ENCODE assay signal across 8 mouse cellular contexts in genomic region chr14:30625856-30626726, GRCm38 (mm10). TPM values are rescaled to one million over a fixed set of nuclear protein-coding genes. Genes with fewer than 3 reads are reported as not detected.
A peak's percentile ranks its signal among the peaks of the same experiment; 100 is the strongest.
DNase-seq lines count a peak whose midpoint lies in the region; ATAC-seq lines count a peak whose summit lies in the region.

TSS of gene Prkcd (minus strand) at chr14:30626210.

- no peaks in the 10 kb centered on the region for H3K9me3 ChIP-seq in intestine, embryonic 16.5 days (ENCODE audit: control insufficient read depth, low read length)
- H3K9me3 ChIP-seq in limb, embryonic 11.5 days (ENCODE audit: control insufficient read depth, low read length) = no peaks in the 10 kb centered on the region
- no peaks in the 10 kb centered on the region for H3K9me3 ChIP-seq in midbrain, embryonic 13.5 days

- H3K4me2 ChIP-seq in intestine, embryonic 16.5 days (ENCODE audit: low read depth, low read length) = peak within 1 kb of the TSS; percentile 88
- peak within 1 kb of the TSS; percentile 72 for H3K4me2 ChIP-seq in limb, embryonic 11.5 days (ENCODE audit: low read depth, severe bottlenecking)
- H3K4me2 ChIP-seq in midbrain, embryonic 13.5 days (replicated peaks) = peak within 1 kb of the TSS; percentile 68

- H3K4me1 ChIP-seq in intestine, embryonic 16.5 days (ENCODE audit: control insufficient read depth, insufficient read depth, low read length) = peaks cover 37% of the 10 kb centered on the region
- peaks cover 5% of the 10 kb centered on the region for H3K4me1 ChIP-seq in limb, embryonic 11.5 days (ENCODE audit: control insufficient read depth, insufficient read depth, low read length)
- peaks cover 23% of the 10 kb centered on the region for H3K4me1 ChIP-seq in midbrain, embryonic 13.5 days (replicated peaks)

- peak; percentile 72 for ATAC-seq in intestine, embryonic 16.5 days
- peak; percentile 79 for ATAC-seq in limb, embryonic 11.5 days (ENCODE audit: insufficient number of reproducible peaks, low FRiP score, low TSS enrichment, low read depth)
- ATAC-seq in midbrain, embryonic 13.5 days = peak; percentile 59

- H3K4me3 ChIP-seq in intestine, embryonic 16.5 days (ENCODE audit: low read length) = peak within 1 kb of the TSS; percentile 85
- H3K4me3 ChIP-seq in limb, embryonic 11.5 days (ENCODE audit: low read depth, low read length) = peak within 1 kb of the TSS; percentile 76
- H3K4me3 ChIP-seq in midbrain, embryonic 13.5 days (replicated peaks) = peak within 1 kb of the TSS; percentile 54

- no peaks in the 10 kb centered on the region for H3K27me3 ChIP-seq in intestine, embryonic 16.5 days (replicated peaks; ENCODE audit: control insufficient read depth, insufficient read depth, low read length)
- H3K27me3 ChIP-seq in limb, embryonic 11.5 days (ENCODE audit: control insufficient read depth, insufficient read depth, low read length) = no peaks in the 10 kb centered on the region
- H3K27me3 ChIP-seq in midbrain, embryonic 13.5 days = peaks cover 25% of the 10 kb centered on the region

- under 1% methylated on average over 64 of the region's 71 CpGs for WGBS in intestine, embryonic 16.5 days
- under 1% methylated on average over 62 of the region's 71 CpGs for WGBS in limb, embryonic 11.5 days
- under 1% methylated on average over 66 of the region's 71 CpGs for WGBS in midbrain, embryonic 13.5 days

- peak; percentile 24 to 48 for DNase-seq in right cerebral cortex, adult 2 months (ENCODE audit: low spot score in 2 of 2)
- DNase-seq in right cerebral cortex, adult 18-20 months = no peak
- DNase-seq in embryo, embryonic 11.5 days (ENCODE audit: low read depth, low spot score) = peak; percentile 72
- no peak for DNase-seq in gonadal fat pad, adult 2 months (ENCODE audit: low read depth)
- DNase-seq in limb, embryonic 11.5 days (ENCODE audit: low spot score) = peak; percentile 93
- DNase-seq in spleen, postnatal 10 days (ENCODE audit: low spot score in 2 of 2) = peak; percentile 73 to 88

- H3K36me3 ChIP-seq in intestine, embryonic 16.5 days (ENCODE audit: control insufficient read depth, insufficient read depth, low read length) = no peaks in the 10 kb centered on the region
- no peaks in the 10 kb centered on the region for H3K36me3 ChIP-seq in limb, embryonic 11.5 days (ENCODE audit: control insufficient read depth, insufficient read depth, low read length)
- no peaks in the 10 kb centered on the region for H3K36me3 ChIP-seq in midbrain, embryonic 13.5 days

- H3K9ac ChIP-seq in intestine, embryonic 16.5 days (ENCODE audit: low read depth, low read length) = peak within 1 kb of the TSS; percentile 88
- H3K9ac ChIP-seq in limb, embryonic 11.5 days (ENCODE audit: low read length) = peak within 1 kb of the TSS; percentile 76
- peak within 1 kb of the TSS; percentile 66 for H3K9ac ChIP-seq in midbrain, embryonic 13.5 days (replicated peaks)

- peak within 1 kb of the TSS; percentile 86 for H3K27ac ChIP-seq in intestine, embryonic 16.5 days (ENCODE audit: low read length)
- no peak within 1 kb of the TSS; the same call in 1 of the 2 replicates for H3K27ac ChIP-seq in limb, embryonic 11.5 days (replicated peaks; ENCODE audit: low read depth, low read length)
- no peak within 1 kb of the TSS for H3K27ac ChIP-seq in midbrain, embryonic 13.5 days

RNA-seq across cellular contexts. Expression of gene Prkcd, which starts in this region (rescaled TPM):
- 112 and 123 TPM in 2 replicates for polyA plus RNA-seq in gonadal fat pad, adult 2 months (2012; rRNA removed)
- polyA plus RNA-seq in intestine, embryonic 16.5 days (2015; fragmentation: Nextera tagmentation; extraction: Ambion mirVana) = 52.1 and 56.5 TPM in 2 replicates
- 35.7 and 36.8 TPM in 2 replicates for polyA plus RNA-seq in limb, embryonic 11.5 days (2014; fragmentation: Nextera tagmentation; extraction: Ambion mirVana)
- polyA plus RNA-seq in midbrain, embryonic 13.5 days (2015; fragmentation: Nextera tagmentation; extraction: Ambion mirVana) = 14.5 and 17.4 TPM in 2 replicates

Comparison
In these comparisons a context has a peak if more than half of its experiments do, and no peak if none do; other contexts are left out.
1. DNase-seq: peak in right cerebral cortex, adult 2 months (2 of 2), embryo, embryonic 11.5 days (single experiment), limb, embryonic 11.5 days (single experiment) and spleen, postnatal 10 days (2 of 2); none in right cerebral cortex, adult 18-20 months (single experiment) and gonadal fat pad, adult 2 months (single experiment).
2. Peak in every context shown above with its lines, with median percentiles within 50 percentile points of each other: ATAC-seq, H3K4me2 ChIP-seq, H3K4me3 ChIP-seq and H3K9ac ChIP-seq.